13 mouse cellular contexts compared by ENCODE assay signal in the genomic region with DNA sequence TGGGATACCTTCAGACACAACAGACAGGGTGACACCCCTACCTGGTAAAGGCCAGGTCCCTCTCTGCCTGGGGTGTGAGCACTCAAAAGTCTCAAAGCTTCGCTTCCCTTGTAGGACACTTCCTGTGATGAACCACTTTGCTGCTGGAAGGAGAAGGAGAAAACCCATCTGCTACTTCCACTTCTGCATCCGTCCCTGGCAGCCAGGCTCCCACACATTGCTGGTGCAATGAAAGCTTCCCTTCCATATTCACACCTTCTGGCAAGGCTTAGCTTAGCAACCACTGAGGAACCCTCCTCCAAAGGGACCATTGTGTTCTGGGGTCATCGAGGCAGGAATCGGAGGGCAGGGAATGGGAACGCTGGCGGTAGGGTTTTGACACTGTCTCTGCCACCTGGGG. TPM values are rescaled to one million over a fixed set of nuclear protein-coding genes. Genes with fewer than 3 reads are reported as not detected.
DNase-seq lines count a peak whose midpoint lies in the region; ATAC-seq and TF ChIP-seq lines count a peak whose summit lies in the region.
"Had no signal": no experiment of that assay in that cellular context is flagged by ENCODE, and none has a peak within 500 bp of the region (broad histone marks: within the 10 kb centered on the region; RNA-seq: fewer than 3 reads in every experiment).

No protein-coding gene starts in this region.

- no peak overlapping the region for H3K9ac ChIP-seq in forebrain, embryonic 12.5 days
- no peak overlapping the region for H3K9ac ChIP-seq in forebrain, embryonic 16.5 days (replicated peaks; ENCODE audit: low read depth, low read length)
- no peak overlapping the region for H3K9ac ChIP-seq in embryonic facial prominence, embryonic 13.5 days
- no peak overlapping the region for H3K9ac ChIP-seq in stomach, postnatal 0 days (ENCODE audit: low read length)

- H3K4me1 ChIP-seq in forebrain, embryonic 12.5 days, result peaks cover 74% of the 10 kb centered on the region
- H3K4me1 ChIP-seq in forebrain, embryonic 16.5 days (replicated peaks; ENCODE audit: control insufficient read depth, insufficient read depth, low read length), result peaks cover 46% of the 10 kb centered on the region
- H3K4me1 ChIP-seq in embryonic facial prominence, embryonic 13.5 days, result peaks cover 85% of the 10 kb centered on the region
- peaks cover 90% of the 10 kb centered on the region for H3K4me1 ChIP-seq in limb, embryonic 10.5 days
- peaks cover 3% of the 10 kb centered on the region; the same call in 1 of the 2 replicates for H3K4me1 ChIP-seq in stomach, postnatal 0 days (replicated peaks; ENCODE audit: control insufficient read depth, insufficient read depth)

- H3K27me3 ChIP-seq in forebrain, embryonic 12.5 days, result no peaks in the 10 kb centered on the region
- no peaks in the 10 kb centered on the region for H3K27me3 ChIP-seq in forebrain, embryonic 16.5 days (replicated peaks; ENCODE audit: control insufficient read depth, insufficient read depth, low read length)
- H3K27me3 ChIP-seq in embryonic facial prominence, embryonic 13.5 days, result no peaks in the 10 kb centered on the region
- H3K27me3 ChIP-seq in limb, embryonic 10.5 days (ENCODE audit: low read depth, poor library complexity, severe bottlenecking), result no peaks in the 10 kb centered on the region
- no peaks in the 10 kb centered on the region for H3K27me3 ChIP-seq in stomach, postnatal 0 days (ENCODE audit: control insufficient read depth, insufficient read depth, low read length)

- H3K36me3 ChIP-seq in forebrain, embryonic 12.5 days (replicated peaks), result no peaks in the 10 kb centered on the region
- H3K36me3 ChIP-seq in forebrain, embryonic 16.5 days (ENCODE audit: control insufficient read depth, insufficient read depth), result no peaks in the 10 kb centered on the region
- no peaks in the 10 kb centered on the region for H3K36me3 ChIP-seq in embryonic facial prominence, embryonic 13.5 days
- peaks cover 7% of the 10 kb centered on the region for H3K36me3 ChIP-seq in limb, embryonic 10.5 days
- no peaks in the 10 kb centered on the region for H3K36me3 ChIP-seq in stomach, postnatal 0 days (ENCODE audit: control insufficient read depth, insufficient read depth, low read length)

- peak overlapping the region; percentile 82; the same call in 1 of the 2 replicates for H3K27ac ChIP-seq in forebrain, embryonic 12.5 days
- H3K27ac ChIP-seq in forebrain, embryonic 16.5 days (ENCODE audit: low read length), result no peak overlapping the region; the same call in 1 of the 2 replicates
- H3K27ac ChIP-seq in embryonic facial prominence, embryonic 13.5 days, result peak overlapping the region; percentile 33; the same call in 1 of the 2 replicates
- H3K27ac ChIP-seq in limb, embryonic 10.5 days, result peak overlapping the region; percentile 16
- H3K27ac ChIP-seq in stomach, postnatal 0 days (replicated peaks), result no peak overlapping the region

- TF ChIP-seq CTCF in stomach, postnatal 0 days (IDR thresholded peaks at IDR 0.05; ENCODE audit: low read depth), result no peak

- WGBS in forebrain, embryonic 12.5 days, result 84% methylated on average over 6 of the region's 6 CpGs
- WGBS in forebrain, embryonic 16.5 days, result 71% methylated on average over 6 of the region's 6 CpGs
- 80% methylated on average over 6 of the region's 6 CpGs for WGBS in embryonic facial prominence, embryonic 13.5 days
- WGBS in limb, embryonic 10.5 days, result 89% methylated on average over 6 of the region's 6 CpGs
- WGBS in stomach, postnatal 0 days, result 74% methylated on average over 6 of the region's 6 CpGs

- no peaks in the 10 kb centered on the region; the same call in 1 of the 2 replicates for H3K9me3 ChIP-seq in forebrain, embryonic 12.5 days
- no peaks in the 10 kb centered on the region for H3K9me3 ChIP-seq in forebrain, embryonic 16.5 days (ENCODE audit: control insufficient read depth, low read length)
- H3K9me3 ChIP-seq in embryonic facial prominence, embryonic 13.5 days, result no peaks in the 10 kb centered on the region
- no peaks in the 10 kb centered on the region for H3K9me3 ChIP-seq in limb, embryonic 10.5 days (replicated peaks)
- no peaks in the 10 kb centered on the region for H3K9me3 ChIP-seq in stomach, postnatal 0 days (ENCODE audit: control insufficient read depth, low read length)

- no peak overlapping the region for H3K4me3 ChIP-seq in forebrain, embryonic 12.5 days (replicated peaks)
- H3K4me3 ChIP-seq in forebrain, embryonic 16.5 days (replicated peaks; ENCODE audit: low read length), result no peak overlapping the region
- H3K4me3 ChIP-seq in embryonic facial prominence, embryonic 13.5 days, result no peak overlapping the region
- no peak overlapping the region for H3K4me3 ChIP-seq in limb, embryonic 10.5 days
- H3K4me3 ChIP-seq in stomach, postnatal 0 days (ENCODE audit: low read depth, low read length), result no peak overlapping the region

- ATAC-seq in forebrain, embryonic 12.5 days (ENCODE audit: low FRiP score), result no peak
- no peak for ATAC-seq in forebrain, embryonic 16.5 days
- no peak for ATAC-seq in embryonic facial prominence, embryonic 13.5 days (ENCODE audit: insufficient number of reproducible peaks, insufficient read depth, low FRiP score, low TSS enrichment, low read depth)
- ATAC-seq in stomach, postnatal 0 days (ENCODE audit: low FRiP score, low TSS enrichment), result no peak
- ATAC-seq: inflammation-experienced regulatory T-cells, adult 6 months had no signal

- peak; percentile 22 for DNase-seq in A20 (ENCODE audit: low read depth, low spot score)
- no peak for DNase-seq in limb, embryonic 10.5 days (ENCODE audit: low spot score)
- DNase-seq in lung, postnatal 4 days, result no peak
- no peak for DNase-seq in embryo, embryonic 10 days (ENCODE audit: low spot score)
- no peak for DNase-seq in stomach, postnatal 0 days (ENCODE audit: low spot score)
- DNase-seq: adrenal gland, adult 8-10 months; kidney, postnatal 36 days; lung, adult 18-20 months; thymus, postnatal 14 days had no signal

- no peak for TF ChIP-seq EP300 in stomach, postnatal 0 days (optimal IDR thresholded peaks at IDR 0.05)

- no peak overlapping the region for H3K4me2 ChIP-seq in forebrain, embryonic 12.5 days
- H3K4me2 ChIP-seq in forebrain, embryonic 16.5 days (ENCODE audit: low read length), result no peak overlapping the region
- no peak overlapping the region for H3K4me2 ChIP-seq in embryonic facial prominence, embryonic 13.5 days
- no peak overlapping the region for H3K4me2 ChIP-seq in stomach, postnatal 0 days (replicated peaks; ENCODE audit: low read depth)

RNA-seq across cellular contexts. Expression of a gene that starts 45.1 kb away (rescaled TPM):
- polyA plus RNA-seq in forebrain, embryonic 12.5 days (2016; fragmentation: Nextera tagmentation; extraction: Ambion mirVana), result 123 and 125 TPM in 2 replicates
- polyA plus RNA-seq in forebrain, embryonic 16.5 days (2015; fragmentation: Nextera tagmentation; extraction: Ambion mirVana), result 127 and 129 TPM in 2 replicates
- polyA plus RNA-seq in embryonic facial prominence, embryonic 13.5 days (2015; fragmentation: Nextera tagmentation; extraction: Ambion mirVana), result 126 and 138 TPM in 2 replicates
- polyA plus RNA-seq in limb, embryonic 10.5 days (2016; fragmentation: Nextera tagmentation; extraction: Ambion mirVana), result 139 and 140 TPM in 2 replicates
- 92.9 and 99.9 TPM in 2 replicates for polyA plus RNA-seq in stomach, postnatal 0 days (2015; fragmentation: Nextera tagmentation; extraction: Ambion mirVana)

RNA-seq across cellular contexts. Expression of a gene that starts 45.1 kb away (rescaled TPM):
- 20.0 and 22.2 TPM in 2 replicates for polyA plus RNA-seq in forebrain, embryonic 12.5 days (2016; fragmentation: Nextera tagmentation; extraction: Ambion mirVana)
- polyA plus RNA-seq in forebrain, embryonic 16.5 days (2015; fragmentation: Nextera tagmentation; extraction: Ambion mirVana), result 21.8 and 24.6 TPM in 2 replicates
- polyA plus RNA-seq in embryonic facial prominence, embryonic 13.5 days (2015; fragmentation: Nextera tagmentation; extraction: Ambion mirVana), result 24.9 and 25.2 TPM in 2 replicates
- 29.5 and 33.0 TPM in 2 replicates for polyA plus RNA-seq in limb, embryonic 10.5 days (2016; fragmentation: Nextera tagmentation; extraction: Ambion mirVana)
- polyA plus RNA-seq in stomach, postnatal 0 days (2015; fragmentation: Nextera tagmentation; extraction: Ambion mirVana), result 13.4 and 14.7 TPM in 2 replicates

Comparison
In these comparisons a context has a peak if more than half of its experiments do, and no peak if none do; other contexts are left out.
1. H3K27ac ChIP-seq: peak in forebrain, embryonic 12.5 days (single experiment), embryonic facial prominence, embryonic 13.5 days (single experiment) and limb, embryonic 10.5 days (single experiment); none in forebrain, embryonic 16.5 days (single experiment) and stomach, postnatal 0 days (single experiment).